Mouse (Mus musculus): ENCODE measurements around the gene Gm49387. TPM values are rescaled to one million over a fixed set of nuclear protein-coding genes. Genes with fewer than 3 reads are reported as not detected.

Gene Gm49387
- polyA plus RNA-seq, 1 experiment, result not detected

DNA sequence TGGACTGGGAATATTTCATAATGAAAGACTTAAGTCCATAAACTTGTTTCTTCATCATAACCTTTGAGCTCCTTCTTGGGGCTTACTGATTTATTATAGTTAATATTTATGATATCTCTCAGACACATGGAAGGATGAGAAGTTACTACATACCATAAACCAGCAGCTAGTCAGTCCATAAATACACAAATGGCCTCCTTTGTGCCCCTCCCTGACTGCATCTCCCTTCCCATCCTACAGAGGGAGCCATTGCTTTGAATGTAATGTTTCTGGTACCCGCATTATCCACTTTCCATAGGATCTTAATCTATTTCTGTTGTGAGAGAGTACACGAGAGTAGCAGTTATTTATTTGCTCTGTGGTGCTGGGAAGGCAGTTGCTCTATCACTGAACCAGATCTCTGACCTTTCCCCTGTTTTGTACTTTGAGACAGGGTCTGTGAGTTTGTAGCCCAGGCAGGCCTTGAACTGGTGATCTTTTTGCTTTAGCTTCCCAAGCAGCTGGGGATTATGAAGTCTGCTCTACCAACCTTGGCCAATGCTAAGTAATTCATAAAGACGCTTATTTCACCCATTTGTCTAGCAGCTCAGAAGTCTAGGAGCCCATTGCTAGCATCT lies 4.4 kb upstream of the Gm49387 start:
- TF ChIP-seq CTCF (IDR thresholded peaks at IDR 0.05; ENCODE audit: borderline replicate concordance, insufficient read depth, low read length) (no peak), POLR2A (IDR thresholded peaks at IDR 0.05; ENCODE audit: low read depth, low read length) (no peak)
- H3K4me3 ChIP-seq (ENCODE audit: insufficient read depth, low read length), result no peak overlapping the region
- no peak overlapping the region for H3K27ac ChIP-seq (ENCODE audit: insufficient read depth, low read length)
- H3K4me1 ChIP-seq (ENCODE audit: control insufficient read depth, insufficient read depth, low read length), result no peaks in the 10 kb centered on the region

- no peak for TF ChIP-seq POLR2A (IDR thresholded peaks at IDR 0.05; ENCODE audit: low read depth, low read length)
- no peak overlapping the region for H3K27ac ChIP-seq (ENCODE audit: insufficient read depth, low read length)
- no peaks in the 10 kb centered on the region for H3K4me1 ChIP-seq (ENCODE audit: control insufficient read depth, insufficient read depth, low read length)
- H3K4me3 ChIP-seq (ENCODE audit: insufficient read depth, low read length), result no peak overlapping the region
Observed at GRCm38 (mm10) chr14:31644183-31644830, 3.6 kb upstream of the Gm49387 start.

GRCm38 (mm10) chr14:31641506-31642155 lies 953 bp upstream of the Gm49387 start:
- H3K27ac ChIP-seq (ENCODE audit: insufficient read depth, low read length), result no peak overlapping the region
- peak overlapping the region; percentile 59 for H3K4me3 ChIP-seq (ENCODE audit: insufficient read depth, low read length)
- H3K4me1 ChIP-seq (ENCODE audit: control insufficient read depth, insufficient read depth, low read length), result no peaks in the 10 kb centered on the region
- no peak for TF ChIP-seq CTCF (IDR thresholded peaks at IDR 0.05; ENCODE audit: borderline replicate concordance, insufficient read depth, low read length)
- TF ChIP-seq POLR2A (IDR thresholded peaks at IDR 0.05; ENCODE audit: low read depth, low read length), result no peak

- peak within 1 kb of the TSS; percentile 74 for H3K4me3 ChIP-seq (ENCODE audit: insufficient read depth, low read length)
- H3K4me1 ChIP-seq (ENCODE audit: control insufficient read depth, insufficient read depth, low read length), result no peaks in the 10 kb centered on the region
- peak within 1 kb of the TSS; percentile 75 for H3K27ac ChIP-seq (ENCODE audit: insufficient read depth, low read length)
- TF ChIP-seq CTCF (IDR thresholded peaks at IDR 0.05; ENCODE audit: borderline replicate concordance, insufficient read depth, low read length) (no peak), POLR2A (IDR thresholded peaks at IDR 0.05; ENCODE audit: low read depth, low read length) (peak; percentile 68)
Observed at GRCm38 (mm10) chr14:31640890-31641505, 320 bp upstream of the Gm49387 start, which contains the start of the genes Btd and Hacl1. Gene Btd, plus strand, starts transcription at chr14:31641028. Gene Hacl1, minus strand, starts transcription at chr14:31641286.

- TF ChIP-seq CTCF (IDR thresholded peaks at IDR 0.05; ENCODE audit: borderline replicate concordance, insufficient read depth, low read length) (no peak), POLR2A (IDR thresholded peaks at IDR 0.05; ENCODE audit: low read depth, low read length) (no peak)
- Histone ChIP-seq H3K4me1 (ENCODE audit: control insufficient read depth, insufficient read depth, low read length) (no peaks in the 10 kb centered on the region), H3K27ac (ENCODE audit: insufficient read depth, low read length) (no peak overlapping the region), H3K4me3 (ENCODE audit: insufficient read depth, low read length) (no peak overlapping the region)
Observed at GRCm38 (mm10) chr14:31630677-31631076, 10.0 kb downstream of the Gm49387 start.

DNA sequence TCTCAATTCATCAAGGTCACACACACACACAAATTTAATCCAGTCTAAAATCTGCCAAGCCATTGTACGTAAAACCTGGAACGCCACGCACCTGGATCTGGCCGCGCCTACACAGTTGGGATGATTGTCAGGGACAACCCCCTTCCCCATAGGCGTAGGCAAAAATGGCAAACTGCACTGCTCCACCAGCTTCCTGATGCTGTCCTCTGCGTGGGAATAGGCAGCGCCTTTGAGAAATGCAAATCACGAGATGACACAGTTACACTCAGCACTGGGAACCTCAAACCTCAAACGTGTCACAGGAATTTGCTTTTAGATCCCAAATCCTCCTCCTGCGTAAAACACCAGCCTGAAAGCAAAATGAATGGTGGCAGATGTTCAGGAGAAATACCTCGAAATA lies 17.9 kb downstream of the Gm49387 start:
- Histone ChIP-seq H3K4me3 (ENCODE audit: insufficient read depth, low read length) (no peak overlapping the region), H3K27ac (ENCODE audit: insufficient read depth, low read length) (no peak overlapping the region), H3K4me1 (ENCODE audit: control insufficient read depth, insufficient read depth, low read length) (no peaks in the 10 kb centered on the region)
- TF ChIP-seq CTCF (IDR thresholded peaks at IDR 0.05; ENCODE audit: borderline replicate concordance, insufficient read depth, low read length), result no peak
- TF ChIP-seq POLR2A (IDR thresholded peaks at IDR 0.05; ENCODE audit: low read depth, low read length), result no peak

GRCm38 (mm10) chr14:31620591-31621223 lies 20.0 kb downstream of the Gm49387 start:
- H3K27ac ChIP-seq (ENCODE audit: insufficient read depth, low read length), result no peak overlapping the region
- H3K4me1 ChIP-seq (ENCODE audit: control insufficient read depth, insufficient read depth, low read length), result no peaks in the 10 kb centered on the region
- TF ChIP-seq CTCF (IDR thresholded peaks at IDR 0.05; ENCODE audit: borderline replicate concordance, insufficient read depth, low read length) (no peak), POLR2A (IDR thresholded peaks at IDR 0.05; ENCODE audit: low read depth, low read length) (no peak)
- no peak overlapping the region for H3K4me3 ChIP-seq (ENCODE audit: insufficient read depth, low read length)

GRCm38 (mm10) chr14:31617997-31618396 lies 22.7 kb downstream of the Gm49387 start:
- no peaks in the 10 kb centered on the region for H3K4me1 ChIP-seq (ENCODE audit: control insufficient read depth, insufficient read depth, low read length)
- no peak for TF ChIP-seq POLR2A (IDR thresholded peaks at IDR 0.05; ENCODE audit: low read depth, low read length)
- TF ChIP-seq CTCF (IDR thresholded peaks at IDR 0.05; ENCODE audit: borderline replicate concordance, insufficient read depth, low read length), result no peak
- H3K4me3 ChIP-seq (ENCODE audit: insufficient read depth, low read length), result no peak overlapping the region
- no peak overlapping the region for H3K27ac ChIP-seq (ENCODE audit: insufficient read depth, low read length)

- TF ChIP-seq POLR2A (IDR thresholded peaks at IDR 0.05; ENCODE audit: low read depth, low read length) (no peak), CTCF (IDR thresholded peaks at IDR 0.05; ENCODE audit: borderline replicate concordance, insufficient read depth, low read length) (no peak)
- no peak overlapping the region for H3K4me3 ChIP-seq (ENCODE audit: insufficient read depth, low read length)
- no peaks in the 10 kb centered on the region for H3K4me1 ChIP-seq (ENCODE audit: control insufficient read depth, insufficient read depth, low read length)
- no peak overlapping the region for H3K27ac ChIP-seq (ENCODE audit: insufficient read depth, low read length)
Observed at GRCm38 (mm10) chr14:31617204-31617603, 23.5 kb downstream of the Gm49387 start.
